Mouse (Mus musculus) heart, embryonic 15.5 days (tissue): ENCODE measurements around the gene Zscan10. TPM values are rescaled to one million over a fixed set of nuclear protein-coding genes. Genes with fewer than 3 reads are reported as not detected.
"Not testable (repeated sequence)": the region's sequence is repeated elsewhere in the genome, so short reads cannot be mapped to it uniquely, and the experiment has no call there.

Source experiments
- ATAC-seq: fragments of 200-750 bp; cut with Nextera tagmentation; replicated peaks from 2 replicates; pipeline ENCODE4 v1.8.0; 2017; ENCODE audit warnings: low read depth, moderate TSS enrichment; ENCODE audit not compliant: insufficient number of reproducible peaks, insufficient read depth, low FRiP score
- H3K27ac ChIP-seq: fragments of 300-500 bp; sonication (generic); 2 replicates; pipeline ENCODE4 v1.5.1; 2015; ENCODE audit warnings: mild to moderate bottlenecking, inconsistent platforms
- H3K27me3 ChIP-seq: fragments of 300-500 bp; sonication (generic); 2 replicates; pipeline ENCODE4 v1.6.1; 2015; ENCODE audit warnings: inconsistent platforms
- H3K36me3 ChIP-seq: fragments of 300-500 bp; sonication (generic); 2 replicates; pipeline ENCODE4 v1.6.1; 2015; ENCODE audit warnings: mild to moderate bottlenecking, inconsistent platforms
- H3K4me1 ChIP-seq: fragments of 300-500 bp; sonication (generic); replicated peaks from 2 replicates; pipeline ENCODE4 v1.6.1; 2015; ENCODE audit warnings: inconsistent platforms
- H3K4me2 ChIP-seq: fragments of 300-500 bp; sonication (generic); 2 replicates; pipeline ENCODE4 v1.6.1; 2015; ENCODE audit warnings: inconsistent platforms, mild to moderate bottlenecking, moderate library complexity
- H3K4me3 ChIP-seq: fragments of 300-500 bp; sonication (generic); 2 replicates; pipeline ENCODE4 v1.5.1; 2015; ENCODE audit warnings: mild to moderate bottlenecking, inconsistent platforms
- H3K9ac ChIP-seq: fragments of 300-500 bp; sonication (generic); 2 replicates; pipeline ENCODE4 v1.6.1; 2015; ENCODE audit warnings: mild to moderate bottlenecking, inconsistent platforms
- H3K9me3 ChIP-seq: fragments of 300-500 bp; sonication (generic); replicated peaks from 2 replicates; pipeline ENCODE4 v1.6.1; 2016; ENCODE audit warnings: inconsistent platforms
- WGBS: fragments of 180-500 bp; shearing (Covaris S2); methylation state at CpG from one replicate; pipeline ENCODE4 v1.1.7; 2015; ENCODE audit warnings: mixed read lengths; 5-methylcytosine and 5-hydroxymethylcytosine counted together
- polyA plus RNA-seq: library from polyadenylated mRNA; unstranded; fragments of >200 nt; fragmentation: Nextera tagmentation; extraction: Ambion mirVana; gene quantifications from 2 replicates; pipeline ENCODE4 v1.2.1, GENCODE M21; 2015

Zscan10 gene
- polyA plus RNA-seq, 1 experiment from 2014 or later: not detected

GRCm38 (mm10) chr17:23592208-23592925, 8.3 kb upstream of the Zscan10 start:
- Histone ChIP-seq H3K9ac (peak overlapping the region; percentile 47), H3K36me3 (no peaks in the 10 kb centered on the region), H3K27me3 (no peaks in the 10 kb centered on the region), H3K4me2 (peak overlapping the region; percentile 73), H3K4me1 (peaks cover 9% of the 10 kb centered on the region), H3K4me3 (peak overlapping the region; percentile 52), H3K27ac (peak overlapping the region; percentile 66), H3K9me3 (no peaks in the 10 kb centered on the region)
- 7% methylated on average over 34 of the region's 34 CpGs for WGBS
- peak; percentile 98 for ATAC-seq

DNA sequence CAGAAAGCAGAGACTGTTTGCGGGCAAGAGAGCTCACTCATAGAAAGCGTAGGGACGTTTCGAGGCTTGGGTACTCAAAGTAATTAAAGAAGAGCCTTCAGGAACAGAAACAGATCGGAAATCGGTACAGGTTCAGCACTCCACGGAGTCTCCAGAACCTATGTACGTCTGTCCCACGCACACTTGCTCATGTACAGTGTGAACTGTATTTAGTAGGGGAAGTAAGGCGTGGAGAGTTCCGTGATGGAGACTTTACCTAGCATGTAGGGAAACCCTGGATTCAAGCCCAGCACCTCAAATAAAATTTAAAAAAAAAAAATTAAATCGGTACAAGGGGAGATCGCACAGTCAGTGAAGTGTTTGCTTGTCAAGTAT, 7.7 kb upstream of the Zscan10 start:
- WGBS: 14% methylated on average over 13 of the region's 13 CpGs
- Histone ChIP-seq H3K4me2 (peak overlapping the region; percentile 73), H3K9ac (peak overlapping the region; percentile 47), H3K4me3 (peak overlapping the region; percentile 52), H3K9me3 (no peaks in the 10 kb centered on the region), H3K36me3 (no peaks in the 10 kb centered on the region), H3K4me1 (peaks cover 9% of the 10 kb centered on the region), H3K27me3 (no peaks in the 10 kb centered on the region), H3K27ac (peak overlapping the region; percentile 66)
- ATAC-seq: peak; percentile 47

DNA sequence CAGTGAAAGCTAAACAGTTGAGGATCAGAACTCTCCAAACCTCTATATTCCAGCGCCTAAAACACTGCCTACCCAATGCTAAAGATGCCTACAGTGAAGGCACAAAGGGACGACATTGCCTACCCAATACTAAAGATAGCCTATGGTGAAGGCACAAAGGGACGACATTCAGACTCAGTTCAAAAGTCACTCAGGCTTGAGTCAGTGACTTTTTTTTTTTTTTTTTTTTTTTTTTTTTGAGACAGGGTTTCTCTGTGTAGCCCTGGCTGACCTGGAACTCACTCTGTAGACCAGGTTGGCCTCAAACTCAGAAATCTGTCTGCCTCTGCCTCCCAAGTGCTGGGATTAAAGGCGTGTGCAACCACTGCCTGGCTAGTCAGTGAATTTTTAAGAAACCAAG, 5.5 kb upstream of the Zscan10 start:
- not testable (repeated sequence) for H3K27me3 ChIP-seq, H3K4me2 ChIP-seq, H3K4me3 ChIP-seq, H3K9ac ChIP-seq, H3K9me3 ChIP-seq, H3K36me3 ChIP-seq, ATAC-seq, H3K27ac ChIP-seq
- peaks cover 19% of the 10 kb centered on the region for H3K4me1 ChIP-seq
- 75% methylated on average over 4 of the region's 4 CpGs for WGBS

GRCm38 (mm10) chr17:23598582-23599552, 1.8 kb upstream of the Zscan10 start, which contains the start of gene Zfp13:
Gene Zfp13, minus strand, starts transcription at chr17:23599487.
- Histone ChIP-seq H3K27me3 (no peaks in the 10 kb centered on the region), H3K27ac (peak within 1 kb of the TSS; percentile 90), H3K4me3 (peak within 1 kb of the TSS; percentile 56), H3K4me2 (peak within 1 kb of the TSS; percentile 70), H3K9me3 (no peaks in the 10 kb centered on the region), H3K36me3 (no peaks in the 10 kb centered on the region), H3K4me1 (peaks cover 10% of the 10 kb centered on the region), H3K9ac (peak within 1 kb of the TSS; percentile 65)
- peak; percentile 96 for ATAC-seq
- 3% methylated on average over 31 of the region's 31 CpGs for WGBS

GRCm38 (mm10) chr17:23599605-23600063, 1.0 kb upstream of the Zscan10 start:
- 28% methylated on average over 7 of the region's 7 CpGs for WGBS

GRCm38 (mm10) chr17:23601836-23602585, 1.4 kb downstream of the Zscan10 start:
- no peak for ATAC-seq
- no peaks in the 10 kb centered on the region for H3K36me3 ChIP-seq
- no peak overlapping the region for H3K4me2 ChIP-seq
- no peak overlapping the region for H3K27ac ChIP-seq
- H3K9me3 ChIP-seq: no peaks in the 10 kb centered on the region
- no peak overlapping the region for H3K4me3 ChIP-seq
- no peak overlapping the region for H3K9ac ChIP-seq
- WGBS: 53% methylated on average over 10 of the region's 10 CpGs
- peaks cover 10% of the 10 kb centered on the region for H3K4me1 ChIP-seq
- H3K27me3 ChIP-seq: no peaks in the 10 kb centered on the region

More at GRCm38 (mm10) chr17:23599605-23600063, 1.0 kb upstream of the Zscan10 start:
- Histone ChIP-seq H3K4me3 (peak overlapping the region; percentile 56), H3K27me3 (no peaks in the 10 kb centered on the region), H3K9me3 (no peaks in the 10 kb centered on the region), H3K4me2 (peak overlapping the region; percentile 70), H3K27ac (peak overlapping the region; percentile 90), H3K9ac (peak overlapping the region; percentile 65), H3K36me3 (no peaks in the 10 kb centered on the region), H3K4me1 (peaks cover 10% of the 10 kb centered on the region)
- ATAC-seq: no peak

GRCm38 (mm10) chr17:23603077-23603476, 2.4 kb downstream of the Zscan10 start:
- ATAC-seq: no peak
- Histone ChIP-seq H3K36me3 (no peaks in the 10 kb centered on the region), H3K27ac (no peak overlapping the region), H3K4me3 (no peak overlapping the region), H3K9ac (no peak overlapping the region), H3K4me2 (no peak overlapping the region), H3K27me3 (no peaks in the 10 kb centered on the region), H3K9me3 (no peaks in the 10 kb centered on the region), H3K4me1 (peaks cover 10% of the 10 kb centered on the region)
- 32% methylated on average over 8 of the region's 8 CpGs for WGBS

DNA sequence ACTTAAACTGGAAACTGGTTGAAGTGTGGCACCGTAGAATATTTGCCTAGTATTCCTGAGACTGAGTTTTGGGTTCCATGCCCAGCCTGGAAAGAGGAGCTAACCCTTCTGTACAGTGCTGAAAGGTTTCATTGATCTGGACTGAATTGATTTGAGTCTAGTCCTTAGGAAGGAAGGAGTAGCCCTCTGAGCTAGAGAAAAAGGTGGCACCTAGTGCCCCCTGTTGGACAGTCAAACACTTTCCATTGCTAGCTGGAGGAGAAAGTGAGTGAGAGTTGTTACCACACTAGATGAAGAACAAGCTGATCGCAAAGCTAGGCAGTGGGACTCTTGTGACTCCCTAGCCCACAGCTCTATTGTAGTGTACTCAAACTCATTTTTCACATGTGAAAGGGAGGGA, 2.9 kb downstream of the Zscan10 start:
- H3K27ac ChIP-seq: no peak overlapping the region
- H3K36me3 ChIP-seq: no peaks in the 10 kb centered on the region
- H3K4me1 ChIP-seq: peaks cover 8% of the 10 kb centered on the region
- ATAC-seq: no peak
- 51% methylated on average over 2 of the region's 2 CpGs for WGBS
- no peaks in the 10 kb centered on the region for H3K27me3 ChIP-seq
- no peak overlapping the region for H3K4me3 ChIP-seq
- no peak overlapping the region for H3K4me2 ChIP-seq
- H3K9me3 ChIP-seq: no peaks in the 10 kb centered on the region
- no peak overlapping the region for H3K9ac ChIP-seq

- H3K27ac ChIP-seq: no peak overlapping the region
- peaks cover 6% of the 10 kb centered on the region for H3K4me1 ChIP-seq
- no peak overlapping the region for H3K9ac ChIP-seq
- H3K4me3 ChIP-seq: no peak overlapping the region
- WGBS: 66% methylated on average over 7 of the region's 7 CpGs
- no peaks in the 10 kb centered on the region for H3K27me3 ChIP-seq
- H3K4me2 ChIP-seq: no peak overlapping the region
- no peaks in the 10 kb centered on the region for H3K36me3 ChIP-seq
- no peak for ATAC-seq
- no peaks in the 10 kb centered on the region for H3K9me3 ChIP-seq
Measured at GRCm38 (mm10) chr17:23604394-23604793, 3.7 kb downstream of the Zscan10 start.

- ATAC-seq: no peak
- no peaks in the 10 kb centered on the region for H3K4me1 ChIP-seq
Measured at GRCm38 (mm10) chr17:23605220-23605619, 4.6 kb downstream of the Zscan10 start.

DNA sequence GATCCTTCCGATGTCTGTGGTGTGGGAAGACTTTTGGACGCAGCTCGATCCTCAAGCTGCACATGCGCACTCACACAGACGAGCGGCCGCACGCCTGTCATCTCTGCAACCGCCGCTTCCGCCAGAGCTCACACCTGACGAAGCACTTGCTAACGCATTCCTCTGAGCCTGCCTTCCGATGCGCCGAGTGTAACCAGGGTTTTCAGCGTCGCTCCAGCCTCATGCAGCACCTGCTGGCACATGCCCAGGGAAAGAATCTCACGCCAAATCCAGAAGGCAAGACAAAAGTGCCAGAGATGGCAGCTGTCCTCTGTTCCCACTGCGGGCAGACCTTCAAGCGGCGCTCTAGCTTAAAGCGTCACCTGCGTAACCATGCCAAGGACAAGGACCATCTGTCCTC, 9.0 kb downstream of the Zscan10 start:
- ATAC-seq: no peak
- no peaks in the 10 kb centered on the region for H3K27me3 ChIP-seq
- WGBS: 89% methylated on average over 24 of the region's 24 CpGs
- H3K27ac ChIP-seq: no peak overlapping the region
- no peak overlapping the region for H3K4me2 ChIP-seq
- no peaks in the 10 kb centered on the region for H3K4me1 ChIP-seq
- no peaks in the 10 kb centered on the region for H3K36me3 ChIP-seq
- no peak overlapping the region for H3K9ac ChIP-seq
- no peak overlapping the region for H3K4me3 ChIP-seq
- H3K9me3 ChIP-seq: no peaks in the 10 kb centered on the region

More at GRCm38 (mm10) chr17:23605220-23605619, 4.6 kb downstream of the Zscan10 start:
- Histone ChIP-seq H3K27me3 (no peaks in the 10 kb centered on the region), H3K4me3 (no peak overlapping the region), H3K9ac (no peak overlapping the region), H3K27ac (no peak overlapping the region), H3K4me2 (no peak overlapping the region), H3K36me3 (no peaks in the 10 kb centered on the region), H3K9me3 (no peaks in the 10 kb centered on the region)
- 79% methylated on average over 8 of the region's 8 CpGs for WGBS
